Mouse (Mus musculus) megakaryocyte-erythroid progenitor cell, adult 5-6 weeks (primary cell): ENCODE measurements around the gene Gm12830. TPM values are rescaled to one million over a fixed set of nuclear protein-coding genes. Genes with fewer than 3 reads are reported as not detected.

ENCODE experiments used
- ATAC-seq: replicated peaks from 2 replicates; pipeline ENCODE4 v1.8.0; 2016; ENCODE audit warnings: mild to moderate bottlenecking, inconsistent platforms; ENCODE audit not compliant: severe bottlenecking, poor library complexity, low FRiP score, low TSS enrichment
- total RNA-seq, 2 experiments: library from RNA; stranded (forward) in 1 of 2; stranded (reverse) in 1 of 2; fragments of 200-1000, 215-1000 nt in 1 of 2; fragments of >200 nt in 1 of 2; fragmentation: Nextera tagmentation in 1 of 2; gene quantifications; 2 replicates each; pipeline ENCODE4 v1.2.3; 2014 to 2017

Gm12830 gene
- total RNA-seq (2014; fragmentation: Nextera tagmentation) (not detected in 2 replicates), total RNA-seq (2017) (not detected in 2 replicates)

DNA sequence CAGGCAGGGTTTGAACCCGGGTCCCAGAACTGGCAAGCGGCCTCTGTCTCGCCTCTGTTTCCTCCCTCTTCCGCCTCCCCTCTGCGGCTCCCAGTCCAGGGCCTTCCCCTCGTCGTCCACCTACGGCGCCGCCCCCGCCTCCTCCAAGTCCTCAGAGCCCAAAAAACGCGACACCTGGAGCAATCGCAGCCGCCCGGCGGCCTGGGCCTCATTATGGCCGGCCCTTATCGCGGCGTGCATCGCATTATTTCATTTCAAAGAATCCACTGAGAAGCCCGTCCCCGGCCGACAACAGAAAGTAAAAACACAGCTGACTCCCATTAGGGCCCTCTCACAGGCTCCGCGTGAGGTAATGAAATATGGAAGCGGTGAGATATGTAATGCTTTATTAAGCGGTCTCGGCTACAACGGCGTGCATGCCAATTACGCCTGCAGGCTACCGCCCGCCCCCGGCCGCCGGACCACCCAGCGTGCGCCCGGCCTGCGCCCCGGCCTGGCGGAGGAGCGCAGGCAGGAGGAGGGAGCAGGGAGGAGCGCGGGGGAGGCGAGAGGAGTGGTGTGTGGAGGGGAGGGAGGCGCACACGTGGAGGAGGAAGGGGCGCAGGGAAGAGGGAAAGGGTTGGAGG, at the start of gene Gm12830:
TSS of gene Gm12830 (plus strand) at position 156 of the 626 bp plus-strand sequence.
- peak; percentile 40 for ATAC-seq

DNA sequence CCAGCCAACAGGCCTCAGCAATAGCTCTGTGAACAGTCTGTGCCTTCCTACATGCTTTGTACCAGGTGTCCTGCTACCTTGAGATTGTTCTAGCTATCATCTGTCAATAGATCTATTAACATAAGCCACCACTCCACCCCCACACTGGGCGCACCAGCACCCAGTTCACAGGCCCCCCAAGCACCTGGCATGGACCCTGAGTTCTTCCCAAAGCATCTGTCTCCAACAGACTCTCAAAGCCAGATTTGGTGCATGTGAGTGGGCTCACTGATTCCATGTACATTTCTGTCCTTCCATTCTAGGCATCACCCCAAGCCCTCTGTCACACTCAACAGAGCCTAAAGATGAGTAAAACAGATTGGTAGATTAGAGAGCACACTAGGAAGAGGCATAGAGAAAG, 48.2 kb upstream of the Gm12830 start:
- no peak for ATAC-seq

DNA sequence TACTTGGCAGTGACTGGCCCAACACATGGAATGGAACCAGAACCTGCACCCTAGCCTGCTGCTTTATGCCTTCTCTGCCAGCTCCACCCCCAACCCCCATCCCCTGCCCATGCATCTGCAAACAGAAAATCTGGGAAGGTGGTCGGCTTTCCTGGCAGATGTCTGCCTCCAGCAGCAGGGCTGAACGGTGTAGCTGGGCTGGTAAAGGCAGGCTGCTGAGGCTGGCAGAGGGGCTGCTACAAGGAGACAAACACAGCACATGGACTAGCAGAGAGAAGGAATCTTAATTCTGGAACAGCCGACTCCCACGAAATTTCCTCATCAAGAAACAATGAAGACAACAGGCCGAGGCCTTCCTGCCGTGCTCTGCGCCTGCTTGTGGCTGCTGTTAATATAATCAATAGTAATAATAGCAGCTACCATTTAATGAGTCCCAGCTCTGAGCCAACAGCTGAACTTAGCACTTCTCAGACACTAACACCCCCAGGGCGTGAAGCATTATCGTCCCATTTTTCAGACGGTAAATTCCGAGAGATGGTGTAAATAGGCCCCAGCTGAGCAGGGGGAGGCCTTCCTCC, 43.8 kb upstream of the Gm12830 start:
- no peak for ATAC-seq

GRCm38 (mm10) chr4:114778716-114779474, 42.6 kb upstream of the Gm12830 start:
- no peak for ATAC-seq

GRCm38 (mm10) chr4:114779475-114779757, 42.1 kb upstream of the Gm12830 start:
- no peak for ATAC-seq

- no peak for ATAC-seq
These were observed 41.6 kb upstream of the Gm12830 start for GRCm38 (mm10) chr4:114779758-114780546.

- ATAC-seq = no peak
These were observed 38.7 kb upstream of the Gm12830 start for GRCm38 (mm10) chr4:114782851-114783250.

DNA sequence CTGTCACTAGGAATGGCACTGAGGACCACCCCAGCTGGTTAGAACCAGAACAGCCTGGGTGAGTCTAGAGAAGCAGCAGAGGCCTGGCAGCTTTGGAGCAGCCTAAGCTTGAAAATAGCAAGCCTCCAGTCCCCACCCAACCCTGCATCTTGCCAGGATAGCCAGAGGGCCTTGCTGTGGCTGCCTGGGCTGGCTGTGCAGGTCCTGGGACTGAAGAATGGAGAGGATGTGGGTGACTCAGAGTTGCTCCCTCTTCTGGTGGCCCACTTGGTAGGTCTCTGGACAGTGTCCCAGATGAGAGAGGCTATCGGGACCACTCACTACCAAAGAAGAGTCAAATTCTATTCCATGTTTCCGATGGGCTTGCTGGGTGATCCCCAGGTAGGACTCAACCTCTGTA, 36.8 kb upstream of the Gm12830 start:
- no peak for ATAC-seq

DNA sequence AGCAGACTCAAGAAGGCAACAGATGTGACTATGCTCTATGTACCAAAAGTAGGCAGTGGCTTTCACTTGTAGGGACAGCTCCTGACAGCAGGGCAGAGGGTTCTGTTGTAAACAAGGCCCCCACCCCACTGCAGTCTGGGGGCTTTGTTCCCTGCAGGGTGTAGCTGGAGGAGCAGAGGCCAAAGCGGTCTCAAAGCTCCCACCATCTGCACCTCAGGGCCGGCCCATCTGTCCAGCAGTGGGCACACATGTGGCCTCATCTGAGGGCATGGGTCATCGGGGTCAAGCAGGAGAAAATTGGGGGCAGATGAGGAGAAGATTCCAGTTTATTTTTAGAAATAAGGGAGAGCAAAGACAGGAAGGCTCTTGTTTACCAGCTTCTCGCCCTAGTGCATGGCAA, 32.7 kb upstream of the Gm12830 start:
- ATAC-seq = no peak

DNA sequence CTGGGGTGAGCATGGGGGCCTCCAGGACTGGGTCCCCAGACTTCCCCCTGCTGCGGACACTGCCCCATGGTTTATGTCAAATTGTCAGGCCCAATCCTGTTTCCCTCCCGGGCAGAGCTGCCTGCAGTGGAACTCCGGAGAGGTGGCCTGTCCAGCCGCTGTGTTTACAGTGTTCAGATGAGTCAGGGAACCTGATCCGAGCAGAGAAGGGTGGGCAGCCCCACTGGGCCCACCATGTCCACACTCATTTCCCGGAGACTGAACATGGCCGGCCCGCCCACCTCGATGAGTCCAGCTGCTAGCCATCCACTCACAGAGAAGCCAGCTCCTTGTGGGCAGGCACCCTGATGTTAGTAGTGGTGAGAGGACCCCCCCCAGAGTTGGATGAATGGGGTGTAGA, 29.9 kb upstream of the Gm12830 start:
- no peak for ATAC-seq

DNA sequence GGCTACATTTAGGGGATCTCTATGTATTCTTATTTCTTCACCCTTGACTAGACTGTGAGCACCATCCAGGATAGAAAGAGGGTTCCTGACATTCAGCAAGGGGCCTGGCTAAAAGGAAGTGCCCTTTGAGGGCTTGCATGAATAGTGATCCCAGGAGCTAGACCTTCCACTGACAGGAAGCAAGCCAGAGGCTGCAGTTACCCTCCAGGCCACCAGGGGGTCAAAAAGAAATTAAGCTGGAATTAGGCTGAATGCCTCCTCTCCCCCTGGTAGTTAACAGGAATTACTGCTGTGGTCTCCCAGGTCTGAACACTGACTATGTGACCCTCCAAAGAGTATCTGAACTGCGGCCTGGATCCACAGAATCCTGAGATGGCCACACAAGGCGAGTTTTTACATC, 27.7 kb upstream of the Gm12830 start:
- peak; percentile 73 for ATAC-seq

- ATAC-seq = no peak
These were observed 24.1 kb upstream of the Gm12830 start for GRCm38 (mm10) chr4:114797254-114797914.

GRCm38 (mm10) chr4:114798041-114798624, 23.4 kb upstream of the Gm12830 start:
- ATAC-seq = no peak

DNA sequence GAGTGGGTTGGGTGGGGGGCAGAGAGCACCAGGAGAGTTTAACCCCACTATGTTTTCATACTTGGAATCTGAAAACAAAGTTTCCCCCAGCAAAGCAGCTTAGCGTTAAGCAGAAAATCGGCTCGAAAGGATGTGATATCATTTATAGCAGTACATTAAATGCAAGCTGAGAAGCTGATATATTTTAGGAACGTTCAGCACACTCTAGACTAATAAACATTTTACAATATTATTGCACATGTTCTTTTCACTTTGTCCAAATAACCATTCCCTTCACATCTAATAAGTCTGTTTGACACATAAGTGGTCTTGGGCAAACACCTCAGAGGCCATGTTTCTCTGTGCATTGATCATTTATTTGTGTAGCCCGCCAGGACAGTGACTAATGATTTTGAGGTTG, 17.4 kb upstream of the Gm12830 start:
- no peak for ATAC-seq

- no peak for ATAC-seq
These were observed 2.4 kb upstream of the Gm12830 start for GRCm38 (mm10) chr4:114818963-114819702.

DNA sequence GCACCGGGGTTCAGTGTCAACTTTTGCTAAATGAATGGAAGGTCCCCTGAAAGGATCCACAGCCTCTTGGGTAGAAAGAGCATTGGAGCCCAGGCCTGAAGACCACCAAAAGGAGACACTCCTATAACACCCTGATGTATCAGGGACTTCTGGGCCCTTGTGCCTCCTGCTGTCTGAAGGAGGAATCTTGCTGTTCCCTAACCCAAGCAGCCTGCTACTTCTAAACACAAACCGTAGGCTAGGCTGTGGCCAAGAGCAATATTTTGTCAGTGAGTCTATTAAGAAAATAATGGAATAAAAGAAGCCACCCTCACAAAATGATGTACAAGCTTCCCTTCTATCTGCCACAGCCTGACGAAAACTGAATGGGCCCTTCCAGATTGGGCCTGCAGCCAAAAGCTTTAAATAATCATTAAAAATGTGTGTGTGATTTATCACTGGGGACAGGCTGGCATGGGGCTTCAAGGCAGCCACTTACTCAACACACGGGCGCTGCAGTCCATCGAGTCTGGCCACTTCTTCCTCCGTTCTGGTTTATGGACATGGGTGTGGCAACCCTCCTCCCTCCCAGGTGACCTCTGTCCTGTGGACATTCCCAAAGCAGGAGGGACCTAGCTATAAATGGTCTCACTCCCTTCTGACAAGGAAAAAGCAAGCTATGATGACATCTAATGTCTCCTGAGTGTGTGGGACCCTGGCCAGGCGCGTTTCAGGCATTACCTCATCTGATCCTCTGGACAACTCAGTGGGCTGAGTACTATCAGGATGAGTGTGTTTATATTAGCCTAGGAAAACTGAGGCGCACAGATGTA, 13.5 kb downstream of the Gm12830 start:
- ATAC-seq = no peak

- ATAC-seq = no peak
These were observed 19.9 kb downstream of the Gm12830 start for GRCm38 (mm10) chr4:114841336-114841920.
